Mouse (Mus musculus): Measurements from ENCODE around the gene Apln. TPM values are rescaled to one million over a fixed set of nuclear protein-coding genes. Genes with fewer than 3 reads are reported as not detected.

Apln gene
- total RNA-seq (2023), result 0.28 TPM

GRCm38 (mm10) chrX:48034144-48035113, at the start of gene Apln:
TSS of gene Apln (minus strand) at chrX:48034853.

Other genes with a start within 250 kb of the Apln start
- gene Smarca1, start 141.9 kb downstream of the Apln start, total RNA-seq (2023), result not detected
- 12.1 TPM for gene Ocrl, start 122.5 kb downstream of the Apln start, total RNA-seq (2023)
- not detected for gene Xpnpep2, start 73.9 kb upstream of the Apln start, total RNA-seq (2023)
- gene Sash3, start 111.6 kb upstream of the Apln start, total RNA-seq (2023), result 185 TPM
- gene Zdhhc9, start 174.0 kb upstream of the Apln start, total RNA-seq (2023), result 23.1 TPM
- 41.6 TPM for gene Utp14a, start 222.0 kb upstream of the Apln start, total RNA-seq (2023)